Mouse (Mus musculus): Measurements from ENCODE around the gene Nebl. TPM values are rescaled to one million over a fixed set of nuclear protein-coding genes. Genes with fewer than 3 reads are reported as not detected.

Gene Nebl
- polyA plus RNA-seq, 1 experiment from 2014 or later, result 9.7 TPM

- H3K36me3 ChIP-seq (ENCODE audit: insufficient read depth, low read length), result no peaks in the 10 kb centered on the region
- no peaks in the 10 kb centered on the region for H3K4me1 ChIP-seq (ENCODE audit: insufficient read depth, low read length)
- no peak overlapping the region for H3K27ac ChIP-seq (ENCODE audit: low read length)
- ATAC-seq (ENCODE audit: low FRiP score, low TSS enrichment), result no peak
- 16% methylated on average over 2 of the region's 2 CpGs for WGBS
- no peaks in the 10 kb centered on the region for H3K27me3 ChIP-seq (ENCODE audit: insufficient read depth, low read length)
- H3K4me3 ChIP-seq (ENCODE audit: low read length), result no peak overlapping the region
- no peak overlapping the region for H3K4me2 ChIP-seq (replicated peaks; ENCODE audit: low read depth, low read length)
- no peak overlapping the region for H3K9ac ChIP-seq (replicated peaks; ENCODE audit: low read length)
- no peaks in the 10 kb centered on the region for H3K9me3 ChIP-seq (ENCODE audit: low read length)
These were observed 133.3 kb downstream of the Nebl start for GRCm38 (mm10) chr2:17597932-17598331.

- 86% methylated on average over 3 of the region's 3 CpGs for WGBS
- H3K27ac ChIP-seq (ENCODE audit: low read length), result no peak overlapping the region
- H3K27me3 ChIP-seq (ENCODE audit: insufficient read depth, low read length), result no peaks in the 10 kb centered on the region
- no peak for ATAC-seq (ENCODE audit: low FRiP score, low TSS enrichment)
- no peak overlapping the region for H3K4me2 ChIP-seq (replicated peaks; ENCODE audit: low read depth, low read length)
- no peaks in the 10 kb centered on the region for H3K4me1 ChIP-seq (ENCODE audit: insufficient read depth, low read length)
- H3K36me3 ChIP-seq (ENCODE audit: insufficient read depth, low read length), result no peaks in the 10 kb centered on the region
- no peaks in the 10 kb centered on the region for H3K9me3 ChIP-seq (ENCODE audit: low read length)
- H3K4me3 ChIP-seq (ENCODE audit: low read length), result no peak overlapping the region
- H3K9ac ChIP-seq (replicated peaks; ENCODE audit: low read length), result no peak overlapping the region
These were observed 141.6 kb downstream of the Nebl start for GRCm38 (mm10) chr2:17589669-17590068.

- WGBS, result 52% methylated on average over 6 of the region's 6 CpGs
- no peak overlapping the region for H3K4me2 ChIP-seq (replicated peaks; ENCODE audit: low read depth, low read length)
- ATAC-seq (ENCODE audit: low FRiP score, low TSS enrichment), result no peak
- no peaks in the 10 kb centered on the region for H3K36me3 ChIP-seq (ENCODE audit: insufficient read depth, low read length)
- no peaks in the 10 kb centered on the region for H3K4me1 ChIP-seq (ENCODE audit: insufficient read depth, low read length)
- no peaks in the 10 kb centered on the region for H3K9me3 ChIP-seq (ENCODE audit: low read length)
- no peak overlapping the region for H3K9ac ChIP-seq (replicated peaks; ENCODE audit: low read length)
- H3K27me3 ChIP-seq (ENCODE audit: insufficient read depth, low read length), result no peaks in the 10 kb centered on the region
- H3K4me3 ChIP-seq (ENCODE audit: low read length), result no peak overlapping the region
- no peak overlapping the region for H3K27ac ChIP-seq (ENCODE audit: low read length)
These were observed 145.8 kb downstream of the Nebl start for GRCm38 (mm10) chr2:17585329-17585992.

GRCm38 (mm10) chr2:17575648-17576047 is 155.6 kb downstream of the Nebl start:
- Histone ChIP-seq H3K27me3 (ENCODE audit: insufficient read depth, low read length) (no peaks in the 10 kb centered on the region), H3K27ac (ENCODE audit: low read length) (no peak overlapping the region), H3K4me3 (ENCODE audit: low read length) (no peak overlapping the region), H3K9me3 (ENCODE audit: low read length) (no peaks in the 10 kb centered on the region), H3K36me3 (ENCODE audit: insufficient read depth, low read length) (no peaks in the 10 kb centered on the region), H3K4me2 (replicated peaks; ENCODE audit: low read depth, low read length) (no peak overlapping the region), H3K9ac (replicated peaks; ENCODE audit: low read length) (no peak overlapping the region), H3K4me1 (ENCODE audit: insufficient read depth, low read length) (no peaks in the 10 kb centered on the region; the same call in 1 of the 2 replicates)
- WGBS, result 64% methylated on average over 3 of the region's 3 CpGs
- no peak for ATAC-seq (ENCODE audit: low FRiP score, low TSS enrichment)

GRCm38 (mm10) chr2:17571716-17572115 is 159.5 kb downstream of the Nebl start:
- WGBS, result 64% methylated on average over 2 of the region's 2 CpGs
- H3K4me2 ChIP-seq (replicated peaks; ENCODE audit: low read depth, low read length), result no peak overlapping the region
- H3K27me3 ChIP-seq (ENCODE audit: insufficient read depth, low read length), result no peaks in the 10 kb centered on the region
- H3K27ac ChIP-seq (ENCODE audit: low read length), result no peak overlapping the region
- no peaks in the 10 kb centered on the region for H3K36me3 ChIP-seq (ENCODE audit: insufficient read depth, low read length)
- H3K9ac ChIP-seq (replicated peaks; ENCODE audit: low read length), result no peak overlapping the region
- H3K9me3 ChIP-seq (ENCODE audit: low read length), result no peaks in the 10 kb centered on the region
- no peaks in the 10 kb centered on the region; the same call in 1 of the 2 replicates for H3K4me1 ChIP-seq (ENCODE audit: insufficient read depth, low read length)
- no peak overlapping the region for H3K4me3 ChIP-seq (ENCODE audit: low read length)
- ATAC-seq (ENCODE audit: low FRiP score, low TSS enrichment), result no peak

GRCm38 (mm10) chr2:17558889-17559742 is 172.1 kb downstream of the Nebl start:
- no peak overlapping the region for H3K4me3 ChIP-seq (ENCODE audit: low read length)
- no peak overlapping the region for H3K27ac ChIP-seq (ENCODE audit: low read length)
- no peaks in the 10 kb centered on the region for H3K9me3 ChIP-seq (ENCODE audit: low read length)
- no peak overlapping the region for H3K9ac ChIP-seq (replicated peaks; ENCODE audit: low read length)
- no peak overlapping the region for H3K4me2 ChIP-seq (replicated peaks; ENCODE audit: low read depth, low read length)
- H3K36me3 ChIP-seq (ENCODE audit: insufficient read depth, low read length), result no peaks in the 10 kb centered on the region
- no peaks in the 10 kb centered on the region for H3K27me3 ChIP-seq (ENCODE audit: insufficient read depth, low read length)
- 63% methylated on average over 4 of the region's 4 CpGs for WGBS
- no peak for ATAC-seq (ENCODE audit: low FRiP score, low TSS enrichment)
- no peaks in the 10 kb centered on the region for H3K4me1 ChIP-seq (ENCODE audit: insufficient read depth, low read length)

GRCm38 (mm10) chr2:17549895-17550558 is 181.2 kb downstream of the Nebl start:
- WGBS, result 18% methylated on average over 4 of the region's 4 CpGs
- Histone ChIP-seq H3K4me1 (ENCODE audit: insufficient read depth, low read length) (peaks cover 4% of the 10 kb centered on the region; the same call in 1 of the 2 replicates), H3K4me2 (replicated peaks; ENCODE audit: low read depth, low read length) (no peak overlapping the region), H3K4me3 (ENCODE audit: low read length) (no peak overlapping the region), H3K27me3 (ENCODE audit: insufficient read depth, low read length) (no peaks in the 10 kb centered on the region), H3K9me3 (ENCODE audit: low read length) (no peaks in the 10 kb centered on the region), H3K27ac (ENCODE audit: low read length) (no peak overlapping the region), H3K36me3 (ENCODE audit: insufficient read depth, low read length) (no peaks in the 10 kb centered on the region), H3K9ac (replicated peaks; ENCODE audit: low read length) (no peak overlapping the region)
- no peak for ATAC-seq (ENCODE audit: low FRiP score, low TSS enrichment)

- no peak overlapping the region for H3K4me2 ChIP-seq (replicated peaks; ENCODE audit: low read depth, low read length)
- H3K4me3 ChIP-seq (ENCODE audit: low read length), result no peak overlapping the region
- no peaks in the 10 kb centered on the region for H3K36me3 ChIP-seq (ENCODE audit: insufficient read depth, low read length)
- H3K27ac ChIP-seq (ENCODE audit: low read length), result no peak overlapping the region
- 76% methylated on average over 3 of the region's 3 CpGs for WGBS
- peaks cover 4% of the 10 kb centered on the region; the same call in 1 of the 2 replicates for H3K4me1 ChIP-seq (ENCODE audit: insufficient read depth, low read length)
- H3K27me3 ChIP-seq (ENCODE audit: insufficient read depth, low read length), result no peaks in the 10 kb centered on the region
- H3K9me3 ChIP-seq (ENCODE audit: low read length), result no peaks in the 10 kb centered on the region
- ATAC-seq (ENCODE audit: low FRiP score, low TSS enrichment), result no peak
- H3K9ac ChIP-seq (replicated peaks; ENCODE audit: low read length), result no peak overlapping the region
These were observed 184.8 kb downstream of the Nebl start for GRCm38 (mm10) chr2:17546354-17546948.

- Histone ChIP-seq H3K4me1 (ENCODE audit: insufficient read depth, low read length) (0 out of 2 replicates have a peak, but pooled peaks cover 4% of the 10 kb centered on the region), H3K27ac (ENCODE audit: low read length) (no peak overlapping the region), H3K9me3 (ENCODE audit: low read length) (no peaks in the 10 kb centered on the region), H3K9ac (replicated peaks; ENCODE audit: low read length) (no peak overlapping the region), H3K4me3 (ENCODE audit: low read length) (no peak overlapping the region), H3K4me2 (replicated peaks; ENCODE audit: low read depth, low read length) (no peak overlapping the region), H3K36me3 (ENCODE audit: insufficient read depth, low read length) (no peaks in the 10 kb centered on the region), H3K27me3 (ENCODE audit: insufficient read depth, low read length) (no peaks in the 10 kb centered on the region)
- ATAC-seq (ENCODE audit: low FRiP score, low TSS enrichment), result no peak
- WGBS, result 66% methylated on average over 10 of the region's 10 CpGs
These were observed 191.5 kb downstream of the Nebl start for GRCm38 (mm10) chr2:17539737-17540136.

Measured in kidney, embryonic 16.5 days (tissue).